Mouse (Mus musculus) CH12.LX (cell line): Measurements from ENCODE around the gene Olfr91.

Source experiments
- CHD2 ChIP-seq: IDR thresholded peaks from 2 replicates; pipeline ENCODE4 v1.6.1; 2011; ENCODE audit warnings: low read length, improper control_type of control experiment
- CTCF ChIP-seq, 2 experiments: IDR thresholded peaks in 1 of 2; conservative IDR thresholded peaks in 1 of 2; 2 replicates each; pipeline ENCODE4 v1.5.1; 2011 to 2012; ENCODE audit warnings: low read depth in 2 of 2, low read length in 2 of 2, improper control_type of control experiment in 1 of 2, inconsistent platforms in 1 of 2, mild to moderate bottlenecking in 1 of 2, moderate library complexity in 1 of 2
- ETS1 ChIP-seq: conservative IDR thresholded peaks from 2 replicates; pipeline ENCODE4 v1.6.1; 2012; ENCODE audit warnings: low read depth, mild to moderate bottlenecking, inconsistent platforms, low read length, improper control_type of control experiment, moderate library complexity
- JUN ChIP-seq: IDR thresholded peaks from 2 replicates; pipeline ENCODE4 v1.6.1; 2011; ENCODE audit warnings: low read depth, mild to moderate bottlenecking, low read length, improper control_type of control experiment, moderate library complexity; ENCODE audit not compliant: insufficient read depth
- JUND ChIP-seq: conservative IDR thresholded peaks from 2 replicates; pipeline ENCODE4 v1.6.1; 2011; ENCODE audit warnings: low read depth, low read length, improper control_type of control experiment
- MAX ChIP-seq: IDR thresholded peaks from 2 replicates; pipeline ENCODE4 v1.6.1; 2011; ENCODE audit warnings: low read length, improper control_type of control experiment
- MEF2A ChIP-seq: IDR thresholded peaks from 2 replicates; pipeline ENCODE4 v1.6.1; 2014; ENCODE audit warnings: low read depth, mild to moderate bottlenecking, inconsistent platforms, low read length, improper control_type of control experiment, borderline replicate concordance
- POLR2A ChIP-seq: IDR thresholded peaks from 2 replicates; pipeline ENCODE4 v1.6.1; 2011; ENCODE audit warnings: low read depth, mild to moderate bottlenecking, improper control_type of control experiment, low read length
- USF1 ChIP-seq: IDR thresholded peaks from 2 replicates; pipeline ENCODE4 v1.6.1; 2014; ENCODE audit warnings: low read depth, mild to moderate bottlenecking, inconsistent platforms, low read length, improper control_type of control experiment
- USF2 ChIP-seq: conservative IDR thresholded peaks from 2 replicates; pipeline ENCODE4 v1.6.1; 2011; ENCODE audit warnings: low read depth, low read length, improper control_type of control experiment
- ZC3H11A ChIP-seq: IDR thresholded peaks from 2 replicates; pipeline ENCODE4 v1.6.1; 2012; ENCODE audit warnings: low read depth, mild to moderate bottlenecking, inconsistent platforms, low read length, improper control_type of control experiment

DNA sequence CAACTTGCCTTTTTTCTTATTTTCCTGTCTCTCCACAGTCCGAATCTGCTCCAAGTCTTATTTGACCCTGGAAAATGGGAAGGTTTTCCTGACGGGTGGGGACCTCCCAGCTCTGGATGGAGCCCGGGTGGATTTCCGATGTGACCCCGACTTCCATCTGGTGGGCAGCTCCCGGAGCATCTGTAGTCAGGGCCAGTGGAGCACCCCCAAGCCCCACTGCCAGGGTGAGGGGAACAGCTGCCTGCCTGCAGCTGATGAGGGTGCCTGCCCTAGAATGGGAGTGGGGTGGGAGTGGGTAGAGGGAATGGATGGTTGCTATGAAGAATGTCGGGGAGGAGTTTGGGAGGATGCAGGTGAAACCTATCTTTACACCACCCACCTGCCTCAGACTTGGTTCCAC, 49.7 kb downstream of the Olfr91 start:
- TF ChIP-seq USF2 = no peak
- TF ChIP-seq POLR2A = no peak
- TF ChIP-seq CTCF (conservative IDR thresholded peaks at IDR 0.05 in 1 of 2, IDR thresholded peaks at IDR 0.05 in 1 of 2; ENCODE audit: low read depth in 2 of 2, low read length in 2 of 2) = no peak
- no peak for TF ChIP-seq JUND
- TF ChIP-seq JUN = no peak
- TF ChIP-seq ZC3H11A = no peak
- TF ChIP-seq ETS1 = no peak
- TF ChIP-seq MAX = no peak
- no peak for TF ChIP-seq USF1
- TF ChIP-seq MEF2A = no peak
- TF ChIP-seq CHD2 = no peak
